Mouse (Mus musculus) monocyte, adult 2 months (primary cell): ENCODE results near the gene Fam83b.

Experiments used
- DNase-seq, 2 experiments: peaks; one replicate each; pipeline ENCODE4 v3.0.0; 2022; ENCODE audit warnings: low spot score in 2 of 2, low read depth in 1 of 2

Fam83b gene

DNA sequence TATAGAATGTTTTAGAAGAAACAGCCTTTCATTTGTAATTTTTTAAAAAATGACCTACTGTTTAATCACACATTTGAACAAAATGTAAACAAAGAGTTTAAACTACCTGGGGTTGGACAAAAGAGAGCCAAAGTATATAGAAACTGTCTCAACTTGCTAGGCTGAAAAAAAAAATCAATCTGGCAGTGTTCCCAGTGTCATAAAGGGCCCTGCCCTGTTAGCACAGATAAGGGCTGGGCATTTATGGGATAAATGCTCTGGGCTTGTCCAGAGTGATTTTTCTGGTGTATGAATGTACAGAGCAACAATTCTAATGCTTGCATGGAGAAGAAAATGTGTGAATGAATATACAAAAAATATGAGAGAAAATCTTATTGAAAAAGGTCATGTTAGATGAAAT lies 43.8 kb downstream of the Fam83b start:
- no peak for DNase-seq

- DNase-seq = no peak
Measured at GRCm38 (mm10) chr9:76521640-76522039, 45.3 kb downstream of the Fam83b start.

- DNase-seq = no peak
Measured at GRCm38 (mm10) chr9:76518665-76519064, 48.3 kb downstream of the Fam83b start.

GRCm38 (mm10) chr9:76505650-76506049 lies 61.3 kb downstream of the Fam83b start:
- DNase-seq = no peak

GRCm38 (mm10) chr9:76489737-76490136 lies 77.2 kb downstream of the Fam83b start:
- DNase-seq = no peak

DNA sequence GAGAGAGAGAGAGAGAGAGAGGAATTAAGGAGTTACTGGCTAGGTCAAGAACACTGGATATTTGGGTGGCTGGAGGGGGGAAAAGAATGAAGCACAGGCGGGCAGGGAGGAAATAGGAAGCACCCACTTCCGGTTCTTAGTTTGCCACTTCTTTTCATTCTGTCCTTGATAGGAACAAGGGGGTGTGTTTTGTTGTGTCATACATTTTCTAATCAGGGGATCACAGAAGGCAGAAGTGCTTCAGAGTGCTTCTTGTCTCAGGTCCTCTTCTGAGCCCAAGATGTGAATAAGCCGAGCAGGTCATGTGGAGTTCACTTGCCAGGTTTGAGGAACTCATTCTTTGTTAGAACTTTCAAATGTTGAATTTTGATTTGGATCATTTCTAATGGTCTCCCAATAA lies 86.8 kb downstream of the Fam83b start:
- peak; percentile 0 to 1 for DNase-seq

DNA sequence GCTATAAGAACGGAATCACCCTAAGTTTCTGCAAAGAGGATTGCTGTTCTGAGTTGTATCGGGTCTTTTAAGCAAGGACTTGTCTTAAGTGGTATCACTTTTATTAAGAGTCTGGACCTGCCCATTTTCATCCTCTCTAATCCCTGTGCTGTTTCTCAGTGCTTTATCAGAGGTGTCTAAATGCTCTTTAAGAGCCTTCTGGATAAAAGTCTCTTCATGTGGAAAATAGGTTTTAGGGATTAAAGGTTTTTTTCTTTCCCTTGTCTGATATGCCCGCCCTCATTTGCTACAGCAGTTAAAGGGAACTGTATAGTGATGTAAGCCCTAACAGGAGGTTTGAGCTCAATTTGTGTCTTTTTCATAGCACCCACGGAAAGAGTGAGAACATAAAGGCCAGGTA lies 97.4 kb downstream of the Fam83b start:
- DNase-seq = no peak

DNA sequence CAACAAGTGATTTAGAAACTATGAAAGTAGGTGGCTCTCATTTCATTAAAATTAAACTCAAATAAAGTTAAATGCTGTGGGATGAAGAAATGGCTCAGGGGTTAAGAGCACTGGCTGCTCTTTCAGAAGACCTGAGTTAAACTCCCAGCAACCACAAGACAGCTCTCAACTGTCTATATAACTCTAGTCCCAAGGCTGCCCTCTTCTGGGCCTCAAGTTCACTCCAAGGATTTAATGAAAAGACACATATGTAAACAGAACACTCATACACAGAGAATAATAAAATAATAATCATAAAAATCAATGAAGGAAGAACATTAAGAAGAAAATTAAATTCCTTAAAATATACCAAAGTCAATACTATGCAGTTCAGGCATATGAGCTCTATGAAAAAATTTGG lies 105.4 kb downstream of the Fam83b start:
- DNase-seq = no peak

DNA sequence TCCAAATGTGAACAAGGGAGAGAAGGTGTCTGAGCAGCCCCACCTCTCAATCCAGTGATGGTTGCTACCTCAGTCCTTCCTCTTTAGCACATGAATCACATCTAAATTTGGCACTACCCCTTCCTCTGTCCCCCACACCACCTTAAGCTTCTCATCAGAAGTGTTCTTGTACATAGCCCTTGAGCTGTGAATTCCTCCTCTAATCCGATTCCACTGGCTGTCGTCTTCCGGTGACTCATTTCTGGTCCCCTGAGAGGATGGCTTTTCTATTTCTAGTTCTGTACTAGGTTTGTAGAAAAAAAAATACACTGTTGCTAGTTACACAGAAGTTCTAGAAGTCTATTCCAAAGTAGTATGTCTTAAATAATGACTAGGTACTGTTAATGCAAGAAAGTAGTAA lies 111.2 kb downstream of the Fam83b start:
- DNase-seq = no peak
